Comparison of ENCODE assay signal across 8 mouse cellular contexts in the genomic region with DNA sequence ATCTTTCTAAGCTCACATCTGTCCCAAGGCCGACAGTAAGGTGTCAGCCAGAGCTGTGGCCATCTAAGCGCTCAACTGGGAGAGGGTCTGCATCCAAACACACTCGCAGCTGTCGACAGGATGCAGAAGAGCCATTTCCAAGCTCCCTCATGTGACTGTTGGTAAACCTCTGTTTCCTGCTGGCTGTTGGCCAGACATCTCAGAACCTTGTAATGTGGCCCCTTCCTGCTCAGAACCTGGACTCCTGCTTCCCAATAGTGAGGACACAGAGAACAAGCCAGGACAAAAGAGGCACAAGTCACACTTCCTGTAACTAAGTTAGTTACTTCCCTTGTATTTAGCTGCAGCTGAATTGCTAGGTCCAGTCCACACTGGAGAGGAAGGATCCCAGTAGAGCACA.
DNase-seq lines count a peak whose midpoint lies in the region; ATAC-seq and TF ChIP-seq lines count a peak whose summit lies in the region.

No protein-coding gene starts in this region.

- H3K27me3 ChIP-seq in intestine, embryonic 14.5 days (replicated peaks; ENCODE audit: control insufficient read depth, insufficient read depth, low read length): no peaks in the 10 kb centered on the region
- no peaks in the 10 kb centered on the region for H3K27me3 ChIP-seq in intestine, postnatal 0 days (replicated peaks; ENCODE audit: control insufficient read depth, insufficient read depth, low read length)
- H3K27me3 ChIP-seq in heart, embryonic 16.5 days (ENCODE audit: control insufficient read depth, insufficient read depth, low read length): no peaks in the 10 kb centered on the region
- H3K27me3 ChIP-seq in limb, embryonic 10.5 days (ENCODE audit: low read depth, poor library complexity, severe bottlenecking): no peaks in the 10 kb centered on the region
- no peaks in the 10 kb centered on the region for H3K27me3 ChIP-seq in neural tube, embryonic 13.5 days

- ATAC-seq in intestine, embryonic 14.5 days (replicated peaks; ENCODE audit: low FRiP score, low TSS enrichment, low read depth): no peak
- no peak for ATAC-seq in intestine, postnatal 0 days
- peak; percentile 81 for ATAC-seq in heart, embryonic 16.5 days (replicated peaks; ENCODE audit: extremely low read depth, insufficient read depth, low FRiP score)
- no peak for ATAC-seq in neural tube, embryonic 13.5 days (ENCODE audit: low read depth)
- no peak for ATAC-seq in inflammation-experienced regulatory T-cells, adult 6 months

- TF ChIP-seq POLR2A in bone marrow, adult 2 months (IDR thresholded peaks at IDR 0.05; ENCODE audit: borderline replicate concordance, control insufficient read depth, low read depth, low read length): no peak

- H3K4me3 ChIP-seq in intestine, embryonic 14.5 days (ENCODE audit: low read depth, low read length): no peak overlapping the region
- H3K4me3 ChIP-seq in intestine, postnatal 0 days (ENCODE audit: low read depth, low read length): no peak overlapping the region
- no peak overlapping the region for H3K4me3 ChIP-seq in bone marrow, adult 2 months (replicated peaks; ENCODE audit: control insufficient read depth, low read depth, low read length)
- H3K4me3 ChIP-seq in heart, embryonic 16.5 days (ENCODE audit: low read length): no peak overlapping the region
- H3K4me3 ChIP-seq in limb, embryonic 10.5 days: no peak overlapping the region
- no peak overlapping the region for H3K4me3 ChIP-seq in neural tube, embryonic 13.5 days

- peak; percentile 51 for DNase-seq in intestine, embryonic 14.5 days (ENCODE audit: low spot score)
- DNase-seq in limb, embryonic 10.5 days (ENCODE audit: low spot score): no peak
- DNase-seq in embryo, embryonic 10.5 days (ENCODE audit: low spot score): no peak

- TF ChIP-seq CTCF in intestine, postnatal 0 days (IDR thresholded peaks at IDR 0.05; ENCODE audit: low read depth): no peak
- TF ChIP-seq CTCF in bone marrow, adult 2 months (IDR thresholded peaks at IDR 0.05; ENCODE audit: control insufficient read depth, insufficient read depth, low read length): no peak

- H3K36me3 ChIP-seq in intestine, embryonic 14.5 days (ENCODE audit: control insufficient read depth, insufficient read depth, low read length): no peaks in the 10 kb centered on the region
- H3K36me3 ChIP-seq in intestine, postnatal 0 days (ENCODE audit: control insufficient read depth, insufficient read depth): no peaks in the 10 kb centered on the region
- H3K36me3 ChIP-seq in heart, embryonic 16.5 days (ENCODE audit: control insufficient read depth, insufficient read depth): no peaks in the 10 kb centered on the region
- H3K36me3 ChIP-seq in limb, embryonic 10.5 days: no peaks in the 10 kb centered on the region
- H3K36me3 ChIP-seq in neural tube, embryonic 13.5 days: no peaks in the 10 kb centered on the region

- no peaks in the 10 kb centered on the region for H3K9me3 ChIP-seq in intestine, embryonic 14.5 days (ENCODE audit: control insufficient read depth, low read length)
- H3K9me3 ChIP-seq in intestine, postnatal 0 days (ENCODE audit: control insufficient read depth): no peaks in the 10 kb centered on the region
- H3K9me3 ChIP-seq in heart, embryonic 16.5 days (replicated peaks; ENCODE audit: control insufficient read depth, low read length): no peaks in the 10 kb centered on the region
- H3K9me3 ChIP-seq in limb, embryonic 10.5 days (replicated peaks): no peaks in the 10 kb centered on the region
- H3K9me3 ChIP-seq in neural tube, embryonic 13.5 days: no peaks in the 10 kb centered on the region

- no peak overlapping the region for H3K9ac ChIP-seq in intestine, embryonic 14.5 days (ENCODE audit: low read length)
- no peak overlapping the region for H3K9ac ChIP-seq in intestine, postnatal 0 days (ENCODE audit: low read depth, low read length)
- H3K9ac ChIP-seq in heart, embryonic 16.5 days (ENCODE audit: low read length): no peak overlapping the region
- no peak overlapping the region for H3K9ac ChIP-seq in neural tube, embryonic 13.5 days

- 36% methylated on average over 4 of the region's 4 CpGs for WGBS in intestine, embryonic 14.5 days
- WGBS in intestine, postnatal 0 days: 60% methylated on average over 4 of the region's 4 CpGs
- 2% methylated on average over 4 of the region's 4 CpGs for WGBS in bone marrow, adult 2 months
- WGBS in heart, embryonic 16.5 days: 17% methylated on average over 4 of the region's 4 CpGs
- 75% methylated on average over 4 of the region's 4 CpGs for WGBS in limb, embryonic 10.5 days
- WGBS in neural tube, embryonic 13.5 days: 63% methylated on average over 4 of the region's 4 CpGs

- peak overlapping the region; percentile 51 for H3K27ac ChIP-seq in intestine, embryonic 14.5 days (ENCODE audit: low read depth)
- no peak overlapping the region for H3K27ac ChIP-seq in intestine, postnatal 0 days (ENCODE audit: low read depth, low read length)
- peak overlapping the region; percentile 35; the same call in 1 of the 2 replicates for H3K27ac ChIP-seq in bone marrow, adult 2 months (ENCODE audit: control insufficient read depth, insufficient read depth, low read depth, low read length, poor library complexity)
- peak overlapping the region; percentile 72 for H3K27ac ChIP-seq in heart, embryonic 16.5 days (ENCODE audit: low read length)
- H3K27ac ChIP-seq in limb, embryonic 10.5 days: peak overlapping the region; percentile 69
- H3K27ac ChIP-seq in neural tube, embryonic 13.5 days (replicated peaks): peak overlapping the region; percentile 52; the same call in 1 of the 2 replicates

- H3K4me2 ChIP-seq in intestine, embryonic 14.5 days (ENCODE audit: low read length): no peak overlapping the region
- H3K4me2 ChIP-seq in intestine, postnatal 0 days (replicated peaks; ENCODE audit: low read depth): no peak overlapping the region
- H3K4me2 ChIP-seq in heart, embryonic 16.5 days (ENCODE audit: low read depth, low read length): no peak overlapping the region; the same call in 1 of the 2 replicates
- no peak overlapping the region for H3K4me2 ChIP-seq in neural tube, embryonic 13.5 days

- H3K4me1 ChIP-seq in intestine, embryonic 14.5 days (replicated peaks; ENCODE audit: control insufficient read depth, insufficient read depth, low read length): peaks cover 5% of the 10 kb centered on the region; the same call in 1 of the 2 replicates
- no peaks in the 10 kb centered on the region for H3K4me1 ChIP-seq in intestine, postnatal 0 days (replicated peaks; ENCODE audit: control insufficient read depth, insufficient read depth, low read length)
- peaks cover 4% of the 10 kb centered on the region for H3K4me1 ChIP-seq in bone marrow, adult 2 months (ENCODE audit: control insufficient read depth, insufficient read depth, low read length)
- H3K4me1 ChIP-seq in heart, embryonic 16.5 days (ENCODE audit: control insufficient read depth, insufficient read depth, low read length): peaks cover 9% of the 10 kb centered on the region
- H3K4me1 ChIP-seq in limb, embryonic 10.5 days: peaks cover 44% of the 10 kb centered on the region
- H3K4me1 ChIP-seq in neural tube, embryonic 13.5 days (replicated peaks): peaks cover 21% of the 10 kb centered on the region
